Mouse (Mus musculus): ENCODE data around the gene Unc79. TPM values are rescaled to one million over a fixed set of nuclear protein-coding genes. Genes with fewer than 3 reads are reported as not detected.

Unc79 gene
- polyA plus RNA-seq, 1 experiment from 2014 or later, result 5.2 TPM

DNA sequence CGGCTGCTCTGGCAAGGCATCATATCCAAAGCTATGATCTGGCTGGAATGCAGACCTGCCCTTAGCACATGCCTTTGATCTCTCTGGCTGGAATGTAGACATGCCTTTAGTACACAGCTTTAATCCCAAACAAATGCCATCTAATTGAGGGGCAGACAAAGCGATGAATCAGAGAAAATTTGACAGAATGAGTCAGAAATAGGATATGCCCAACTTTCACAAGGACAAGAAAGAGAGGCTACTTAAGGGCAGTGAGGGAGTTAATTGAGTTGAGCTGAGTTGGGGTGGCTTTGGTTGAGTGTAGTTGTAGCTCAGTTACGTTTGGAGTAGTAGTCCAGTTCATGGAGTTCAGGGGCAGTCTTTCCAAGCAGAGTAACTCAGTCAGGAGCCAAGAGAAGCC is 12.4 kb downstream of the Unc79 start:
- Histone ChIP-seq H3K4me3 (no peak overlapping the region), H3K27me3 (no peaks in the 10 kb centered on the region), H3K27ac (no peak overlapping the region), H3K36me3 (no peaks in the 10 kb centered on the region), H3K9me3 (replicated peaks) (no peaks in the 10 kb centered on the region), H3K9ac (no peak overlapping the region), H3K4me1 (peaks cover 4% of the 10 kb centered on the region; the same call in 1 of the 2 replicates), H3K4me2 (replicated peaks) (no peak overlapping the region)
- ATAC-seq (ENCODE audit: low FRiP score), result no peak
- 71% methylated on average over 3 of the region's 3 CpGs for WGBS

GRCm38 (mm10) chr12:102964486-102964885 is 15.8 kb downstream of the Unc79 start:
- Histone ChIP-seq H3K27ac (no peak overlapping the region), H3K27me3 (no peaks in the 10 kb centered on the region), H3K4me2 (replicated peaks) (no peak overlapping the region), H3K9me3 (replicated peaks) (no peaks in the 10 kb centered on the region), H3K4me3 (no peak overlapping the region), H3K36me3 (no peaks in the 10 kb centered on the region), H3K4me1 (peaks cover 4% of the 10 kb centered on the region; the same call in 1 of the 2 replicates), H3K9ac (no peak overlapping the region)
- ATAC-seq (ENCODE audit: low FRiP score), result no peak
- WGBS, result 14% methylated on average over 3 of the region's 3 CpGs

DNA sequence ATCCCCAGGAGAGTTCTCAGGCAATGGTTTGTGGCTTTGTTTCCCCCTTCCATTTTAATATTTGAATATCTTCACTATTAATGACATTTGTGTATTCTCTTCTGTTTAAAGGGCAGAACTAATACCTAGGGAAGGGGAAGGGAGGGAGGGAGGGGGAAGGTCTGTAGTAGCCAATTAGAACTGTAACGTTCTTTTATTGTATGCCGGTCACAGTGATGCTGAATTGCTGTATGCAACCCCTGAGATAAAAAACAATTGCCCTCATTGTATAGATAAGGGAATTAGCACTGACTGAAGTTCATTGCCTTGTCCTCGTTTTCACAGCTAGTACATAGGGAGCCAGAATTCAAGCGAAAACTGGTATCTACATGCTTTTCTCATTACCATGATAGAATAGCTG is 31.9 kb downstream of the Unc79 start:
- no peak for ATAC-seq (ENCODE audit: low FRiP score)
- no peak overlapping the region for H3K9ac ChIP-seq

GRCm38 (mm10) chr12:102981543-102981942 is 32.9 kb downstream of the Unc79 start:
- H3K4me3 ChIP-seq, result no peak overlapping the region
- no peaks in the 10 kb centered on the region for H3K36me3 ChIP-seq
- H3K4me2 ChIP-seq (replicated peaks), result no peak overlapping the region
- no peaks in the 10 kb centered on the region for H3K27me3 ChIP-seq
- no peak overlapping the region for H3K9ac ChIP-seq
- 90% methylated on average over 3 of the region's 3 CpGs for WGBS
- peak; percentile 56; the same call in 1 of the 2 replicates for ATAC-seq (ENCODE audit: low FRiP score)
- H3K27ac ChIP-seq, result no peak overlapping the region
- no peaks in the 10 kb centered on the region for H3K9me3 ChIP-seq (replicated peaks)
- peaks cover 12% of the 10 kb centered on the region; the same call in 1 of the 2 replicates for H3K4me1 ChIP-seq

More for the DNA sequence above, 31.9 kb downstream of the Unc79 start:
- Histone ChIP-seq H3K4me3 (no peak overlapping the region), H3K27me3 (no peaks in the 10 kb centered on the region), H3K4me1 (peaks cover 12% of the 10 kb centered on the region; the same call in 1 of the 2 replicates), H3K27ac (no peak overlapping the region), H3K9me3 (replicated peaks) (no peaks in the 10 kb centered on the region), H3K4me2 (replicated peaks) (no peak overlapping the region), H3K36me3 (no peaks in the 10 kb centered on the region)
- 47% methylated on average over 4 of the region's 4 CpGs for WGBS

- peaks cover 9% of the 10 kb centered on the region; the same call in 1 of the 2 replicates for H3K4me1 ChIP-seq
- no peak overlapping the region for H3K4me3 ChIP-seq
Measured at GRCm38 (mm10) chr12:102985401-102985800, 36.7 kb downstream of the Unc79 start.

DNA sequence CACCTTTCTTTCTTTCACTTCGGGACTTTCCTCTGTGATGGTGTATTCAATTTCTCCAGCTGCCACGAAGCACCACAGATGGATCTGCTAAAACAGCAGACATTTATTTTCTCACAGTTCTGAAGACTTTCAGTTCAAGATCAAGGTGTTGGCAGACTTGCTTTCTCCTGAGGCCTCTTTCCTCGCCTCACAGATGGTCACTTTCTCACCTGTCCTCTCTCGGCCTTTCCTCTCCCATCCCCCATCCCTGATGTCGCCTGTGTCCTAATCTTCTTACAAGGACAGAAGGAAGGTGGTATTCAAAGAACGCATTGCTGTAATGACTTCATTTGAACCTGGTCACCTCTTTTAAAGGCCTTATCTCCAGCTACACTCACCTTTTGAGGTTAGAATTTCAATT is 39.1 kb downstream of the Unc79 start:
- 85% methylated on average over 6 of the region's 6 CpGs for WGBS
- no peak for ATAC-seq (ENCODE audit: low FRiP score)

More at GRCm38 (mm10) chr12:102985401-102985800, 36.7 kb downstream of the Unc79 start:
- Histone ChIP-seq H3K36me3 (no peaks in the 10 kb centered on the region), H3K4me2 (replicated peaks) (no peak overlapping the region), H3K9me3 (replicated peaks) (no peaks in the 10 kb centered on the region), H3K9ac (no peak overlapping the region), H3K27ac (no peak overlapping the region), H3K27me3 (no peaks in the 10 kb centered on the region)
- ATAC-seq (ENCODE audit: low FRiP score), result no peak

GRCm38 (mm10) chr12:103008491-103008890 is 59.8 kb downstream of the Unc79 start:
- no peak overlapping the region for H3K4me2 ChIP-seq (replicated peaks)
- 60% methylated on average over 4 of the region's 4 CpGs for WGBS
- H3K27ac ChIP-seq, result no peak overlapping the region
- no peak overlapping the region for H3K9ac ChIP-seq
- no peak overlapping the region for H3K4me3 ChIP-seq
- no peaks in the 10 kb centered on the region for H3K4me1 ChIP-seq
- ATAC-seq (ENCODE audit: low FRiP score), result no peak
- 0 out of 2 replicates have a peak, but pooled peaks cover 2% of the 10 kb centered on the region for H3K36me3 ChIP-seq
- no peaks in the 10 kb centered on the region for H3K27me3 ChIP-seq
- H3K9me3 ChIP-seq (replicated peaks), result no peaks in the 10 kb centered on the region

More for the DNA sequence above, 39.1 kb downstream of the Unc79 start:
- H3K4me3 ChIP-seq, result no peak overlapping the region
- H3K9ac ChIP-seq, result no peak overlapping the region
- H3K9me3 ChIP-seq (replicated peaks), result no peaks in the 10 kb centered on the region
- no peak overlapping the region for H3K27ac ChIP-seq
- no peaks in the 10 kb centered on the region for H3K4me1 ChIP-seq
- H3K36me3 ChIP-seq, result no peaks in the 10 kb centered on the region
- H3K4me2 ChIP-seq (replicated peaks), result no peak overlapping the region
- no peaks in the 10 kb centered on the region for H3K27me3 ChIP-seq

GRCm38 (mm10) chr12:103018161-103018560 is 69.5 kb downstream of the Unc79 start:
- Histone ChIP-seq H3K36me3 (0 out of 2 replicates have a peak, but pooled peaks cover 9% of the 10 kb centered on the region), H3K4me3 (no peak overlapping the region), H3K9me3 (replicated peaks) (no peaks in the 10 kb centered on the region), H3K27ac (no peak overlapping the region), H3K4me2 (replicated peaks) (no peak overlapping the region), H3K27me3 (no peaks in the 10 kb centered on the region), H3K4me1 (no peaks in the 10 kb centered on the region), H3K9ac (no peak overlapping the region)
- WGBS, result 94% methylated on average over 12 of the region's 12 CpGs
- ATAC-seq (ENCODE audit: low FRiP score), result no peak

DNA sequence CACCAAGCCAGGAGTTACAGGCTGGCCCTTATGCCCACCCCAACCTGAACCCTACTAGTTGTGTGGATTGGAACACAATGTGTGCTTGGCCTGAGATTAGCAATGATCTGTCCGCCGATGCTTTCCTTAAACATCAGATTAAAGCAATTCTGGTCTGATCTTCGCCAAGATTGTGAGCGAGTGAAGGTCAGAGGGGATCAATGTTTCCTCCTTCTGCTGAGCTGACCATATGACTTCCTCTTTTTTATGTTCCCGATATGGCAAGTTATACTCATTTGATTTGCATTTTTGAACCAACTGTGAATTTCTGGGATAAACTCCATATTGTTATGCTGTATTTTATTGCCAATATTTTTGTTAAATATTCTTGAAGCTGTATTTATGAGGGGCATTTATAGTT is 88.0 kb downstream of the Unc79 start:
- H3K27ac ChIP-seq, result no peak overlapping the region
- H3K36me3 ChIP-seq, result no peaks in the 10 kb centered on the region
- H3K9me3 ChIP-seq (replicated peaks), result no peaks in the 10 kb centered on the region
- H3K9ac ChIP-seq, result no peak overlapping the region
- H3K4me1 ChIP-seq, result no peaks in the 10 kb centered on the region
- 91% methylated on average over 5 of the region's 5 CpGs for WGBS
- no peak for ATAC-seq (ENCODE audit: low FRiP score)
- H3K27me3 ChIP-seq, result no peaks in the 10 kb centered on the region
- H3K4me3 ChIP-seq, result no peak overlapping the region
- no peak overlapping the region for H3K4me2 ChIP-seq (replicated peaks)

DNA sequence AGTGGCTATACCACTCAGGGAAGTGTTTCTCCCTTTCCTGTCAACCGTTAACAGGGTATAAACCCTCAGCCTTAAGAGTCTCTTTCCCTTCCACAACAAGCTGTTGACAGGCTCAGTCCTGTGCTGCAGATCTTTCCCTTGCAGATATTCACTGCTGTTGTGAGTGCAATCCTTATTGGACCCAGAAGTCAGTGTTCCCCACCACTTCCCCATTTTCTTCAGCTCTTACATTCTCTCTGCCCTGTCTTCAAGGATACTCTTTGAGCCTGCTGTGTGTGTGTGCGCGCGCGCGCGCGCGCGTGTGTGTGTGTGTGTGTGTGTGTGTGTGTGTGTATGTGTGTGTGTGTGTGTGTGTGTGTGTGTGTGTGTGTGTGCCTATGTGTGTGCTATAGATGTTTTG is 90.7 kb downstream of the Unc79 start:
- Histone ChIP-seq H3K4me2 (replicated peaks) (no peak overlapping the region), H3K4me3 (no peak overlapping the region), H3K36me3 (peaks cover 7% of the 10 kb centered on the region), H3K9me3 (replicated peaks) (no peaks in the 10 kb centered on the region), H3K27me3 (no peaks in the 10 kb centered on the region), H3K9ac (no peak overlapping the region), H3K27ac (no peak overlapping the region), H3K4me1 (0 out of 2 replicates have a peak, but pooled peaks cover 3% of the 10 kb centered on the region)
- 95% methylated on average over 10 of the region's 10 CpGs for whole genome bisulfite sequencing
- ATAC-seq (ENCODE audit: low FRiP score), result no peak

DNA sequence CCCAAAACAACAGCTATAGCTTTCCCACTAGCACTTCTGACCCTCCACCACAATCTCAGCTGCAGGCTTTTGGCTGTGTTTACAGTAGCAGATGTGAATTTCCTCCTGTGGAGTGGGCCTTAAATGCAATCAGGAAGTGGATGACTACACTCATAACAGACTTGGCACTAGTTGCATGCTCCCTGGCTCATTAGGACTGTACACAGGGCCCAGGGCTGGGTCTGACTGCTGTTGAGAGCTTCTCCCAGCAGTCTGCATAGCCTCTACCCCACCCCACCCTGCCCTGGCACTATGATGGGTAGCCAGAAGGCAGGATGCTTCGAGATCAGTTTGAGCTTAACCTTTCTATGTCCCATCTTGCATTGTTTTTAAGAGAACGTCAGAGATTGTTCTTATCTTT is 91.5 kb downstream of the Unc79 start:
- no peak overlapping the region for H3K4me3 ChIP-seq
- H3K36me3 ChIP-seq, result peaks cover 7% of the 10 kb centered on the region
- no peak overlapping the region for H3K9ac ChIP-seq
- H3K4me2 ChIP-seq (replicated peaks), result no peak overlapping the region
- ATAC-seq (ENCODE audit: low FRiP score), result no peak
- H3K27ac ChIP-seq, result no peak overlapping the region
- no peaks in the 10 kb centered on the region for H3K27me3 ChIP-seq
- H3K9me3 ChIP-seq (replicated peaks), result no peaks in the 10 kb centered on the region
- WGBS, result 84% methylated on average over 2 of the region's 2 CpGs
- 0 out of 2 replicates have a peak, but pooled peaks cover 3% of the 10 kb centered on the region for H3K4me1 ChIP-seq

GRCm38 (mm10) chr12:103041401-103041800 is 92.7 kb downstream of the Unc79 start:
- H3K27ac ChIP-seq, result no peak overlapping the region
- H3K4me2 ChIP-seq (replicated peaks), result no peak overlapping the region
- 90% methylated on average over 3 of the region's 3 CpGs for WGBS

DNA sequence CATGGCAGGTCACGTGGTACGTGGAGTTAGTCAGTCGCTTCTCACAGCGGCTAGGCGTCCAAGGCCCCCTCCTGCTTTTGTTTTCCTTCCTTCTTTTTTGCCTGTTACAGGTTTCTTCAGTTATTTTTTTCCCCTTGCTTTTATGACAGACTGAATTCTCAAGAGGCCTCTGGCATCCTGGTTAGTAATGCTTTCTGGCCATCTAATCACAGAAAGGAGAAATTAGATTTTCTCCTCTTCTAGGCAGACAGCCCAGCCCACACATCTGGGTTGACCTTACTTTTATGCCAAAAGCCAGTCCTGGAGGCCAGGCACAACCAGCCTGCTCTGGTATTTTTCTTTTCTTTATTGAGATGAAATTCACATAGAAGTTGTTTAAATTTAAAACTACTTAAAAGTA is 94.1 kb downstream of the Unc79 start:
- Histone ChIP-seq H3K36me3 (peaks cover 7% of the 10 kb centered on the region), H3K4me3 (no peak overlapping the region), H3K9me3 (replicated peaks) (no peaks in the 10 kb centered on the region), H3K9ac (no peak overlapping the region), H3K27me3 (no peaks in the 10 kb centered on the region), H3K4me1 (0 out of 2 replicates have a peak, but pooled peaks cover 3% of the 10 kb centered on the region), H3K4me2 (replicated peaks) (no peak overlapping the region), H3K27ac (no peak overlapping the region)
- WGBS, result 79% methylated on average over 5 of the region's 5 CpGs
- ATAC-seq (ENCODE audit: low FRiP score), result no peak

More at GRCm38 (mm10) chr12:103041401-103041800, 92.7 kb downstream of the Unc79 start:
- no peaks in the 10 kb centered on the region for H3K9me3 ChIP-seq (replicated peaks)
- no peak overlapping the region for H3K9ac ChIP-seq
- 0 out of 2 replicates have a peak, but pooled peaks cover 3% of the 10 kb centered on the region for H3K4me1 ChIP-seq
- no peak overlapping the region for H3K4me3 ChIP-seq
- peaks cover 7% of the 10 kb centered on the region for H3K36me3 ChIP-seq
- ATAC-seq (ENCODE audit: low FRiP score), result no peak
- no peaks in the 10 kb centered on the region for H3K27me3 ChIP-seq
